Mouse (Mus musculus) lung, adult 2 months (tissue): Measurements from ENCODE around the gene Gas2. TPM values are rescaled to one million over a fixed set of nuclear protein-coding genes. Genes with fewer than 3 reads are reported as not detected.

ENCODE experiments used
- DNase-seq: peaks from one replicate; pipeline ENCODE4 v3.0.0; 2022
- H3K4me1 ChIP-seq: fragments of 200-500 bp; 2 replicates; pipeline ENCODE4 v1.6.1; 2011; ENCODE audit warnings: low read length; ENCODE audit not compliant: control insufficient read depth, insufficient read depth
- H3K4me3 ChIP-seq: fragments of 200-500 bp; replicated peaks from 2 replicates; pipeline ENCODE3; 2011; ENCODE audit warnings: low read depth, mild to moderate bottlenecking, control low read depth, low read length; ENCODE audit errors: extremely low read depth
- CTCF ChIP-seq: fragments of 200-500 bp; IDR thresholded peaks from 2 replicates; pipeline ENCODE4 v1.5.1; 2011; ENCODE audit warnings: mild to moderate bottlenecking, low read length, control low read depth; ENCODE audit not compliant: insufficient read depth
- POLR2A ChIP-seq: fragments of 200-500 bp; IDR thresholded peaks from 2 replicates; pipeline ENCODE4 v1.6.1; 2011; ENCODE audit warnings: low read depth, mild to moderate bottlenecking, control low read depth, low read length, borderline replicate concordance; ENCODE audit errors: extremely low read depth
- WGBS: fragments of 180-500 bp; shearing (Covaris S2); methylation state at CpG from one replicate; pipeline ENCODE4 v1.1.7; 2018; 5-methylcytosine and 5-hydroxymethylcytosine counted together
- polyA plus RNA-seq: library from polyadenylated mRNA; depleted of rRNA; stranded (reverse); fragments of >200 nt; gene quantifications from 2 replicates; pipeline ENCODE4 v1.2.3, GENCODE M21; 2012

Gas2 gene
- polyA plus RNA-seq, 1 experiment: 1.5 TPM

- 77% methylated on average over 6 of the region's 6 CpGs for WGBS
- Histone ChIP-seq H3K4me1 (no peaks in the 10 kb centered on the region), H3K4me3 (no peak overlapping the region)
- DNase-seq: no peak
- TF ChIP-seq CTCF: no peak
- TF ChIP-seq POLR2A: no peak
These were observed 10.9 kb upstream of the Gas2 start for GRCm38 (mm10) chr7:51850877-51851276.

GRCm38 (mm10) chr7:51851890-51852507 is 9.8 kb upstream of the Gas2 start:
- Histone ChIP-seq H3K4me1 (no peaks in the 10 kb centered on the region), H3K4me3 (no peak overlapping the region)
- TF ChIP-seq CTCF (no peak), POLR2A (no peak)
- WGBS: 88% methylated on average over 5 of the region's 5 CpGs
- no peak for DNase-seq

- DNase-seq: peak; percentile 99
- TF ChIP-seq POLR2A (peak; percentile 79; the same call in 1 of the 2 replicates), CTCF (no peak)
- H3K4me1 ChIP-seq: peaks cover 5% of the 10 kb centered on the region
- peak within 1 kb of the TSS; percentile 99 for H3K4me3 ChIP-seq
- WGBS: 0% methylated on average over 43 of the region's 43 CpGs
These were observed 280 bp downstream of the Gas2 start, which contains the start of gene Fancf for GRCm38 (mm10) chr7:51862097-51862492. Fancf (minus strand) TSS chr7:51862267.

GRCm38 (mm10) chr7:51862842-51863241 is 1.0 kb downstream of the Gas2 start:
- 64% methylated on average over 3 of the region's 3 CpGs for WGBS
- DNase-seq: no peak
- no peak for TF ChIP-seq POLR2A
- TF ChIP-seq CTCF: no peak
- H3K4me1 ChIP-seq: peaks cover 5% of the 10 kb centered on the region
- H3K4me3 ChIP-seq: no peak overlapping the region

- WGBS: 63% methylated on average over 1 of the region's 1 CpGs
- no peak overlapping the region for H3K4me3 ChIP-seq
- TF ChIP-seq CTCF: no peak
- no peak for TF ChIP-seq POLR2A
- peaks cover 5% of the 10 kb centered on the region for H3K4me1 ChIP-seq
- no peak for DNase-seq
These were observed 3.5 kb downstream of the Gas2 start for GRCm38 (mm10) chr7:51865336-51865735.

GRCm38 (mm10) chr7:51867983-51868382 is 6.2 kb downstream of the Gas2 start:
- no peaks in the 10 kb centered on the region for H3K4me1 ChIP-seq
- no peak for TF ChIP-seq POLR2A
- TF ChIP-seq CTCF: no peak

GRCm38 (mm10) chr7:51872041-51872440 is 10.2 kb downstream of the Gas2 start:
- Histone ChIP-seq H3K4me3 (no peak overlapping the region), H3K4me1 (no peaks in the 10 kb centered on the region)
- no peak for DNase-seq
- TF ChIP-seq CTCF (no peak), POLR2A (no peak)
- 84% methylated on average over 1 of the region's 1 CpGs for WGBS

More at GRCm38 (mm10) chr7:51867983-51868382, 6.2 kb downstream of the Gas2 start:
- 83% methylated on average over 1 of the region's 1 CpGs for WGBS
- no peak overlapping the region for H3K4me3 ChIP-seq
- DNase-seq: no peak

- no peak overlapping the region for H3K4me3 ChIP-seq
- DNase-seq: no peak
- no peak for TF ChIP-seq POLR2A
- no peak for TF ChIP-seq CTCF
- no peaks in the 10 kb centered on the region for H3K4me1 ChIP-seq
These were observed 10.8 kb downstream of the Gas2 start for GRCm38 (mm10) chr7:51872597-51872996.

- DNase-seq: no peak
- Histone ChIP-seq H3K4me3 (no peak overlapping the region), H3K4me1 (no peaks in the 10 kb centered on the region)
- TF ChIP-seq CTCF (no peak), POLR2A (no peak)
These were observed 14.5 kb downstream of the Gas2 start for GRCm38 (mm10) chr7:51876316-51876715.

- H3K4me3 ChIP-seq: no peak overlapping the region
- DNase-seq: no peak
These were observed 16.9 kb downstream of the Gas2 start for GRCm38 (mm10) chr7:51878730-51879129.

More at GRCm38 (mm10) chr7:51878730-51879129, 16.9 kb downstream of the Gas2 start:
- TF ChIP-seq CTCF (no peak), POLR2A (no peak)
- H3K4me1 ChIP-seq: no peaks in the 10 kb centered on the region
- 7% methylated on average over 8 of the region's 8 CpGs for WGBS
